In genomic region chrX:16619034-16619929, GRCm38 (mm10) we compare ENCODE assay signal across 8 mouse cellular contexts. TPM values are rescaled to one million over a fixed set of nuclear protein-coding genes. Genes with fewer than 3 reads are reported as not detected.
DNase-seq lines count a peak whose midpoint lies in the region; ATAC-seq lines count a peak whose summit lies in the region.

Gene Maoa, plus strand, starts transcription at chrX:16619698.

- H3K4me1 ChIP-seq in hindbrain, embryonic 12.5 days: no peaks in the 10 kb centered on the region
- no peaks in the 10 kb centered on the region for H3K4me1 ChIP-seq in lung, embryonic 15.5 days

- ATAC-seq in hindbrain, embryonic 12.5 days (ENCODE audit: low FRiP score): peak; percentile 80
- peak; percentile 93 for ATAC-seq in lung, embryonic 15.5 days (ENCODE audit: borderline replicate concordance, extremely low read depth, low FRiP score, low TSS enrichment)

- no peaks in the 10 kb centered on the region for H3K36me3 ChIP-seq in hindbrain, embryonic 12.5 days
- H3K36me3 ChIP-seq in lung, embryonic 15.5 days: no peaks in the 10 kb centered on the region

- H3K27ac ChIP-seq in hindbrain, embryonic 12.5 days: peak within 1 kb of the TSS; percentile 62; the same call in 1 of the 2 replicates
- peak within 1 kb of the TSS; percentile 74 for H3K27ac ChIP-seq in lung, embryonic 15.5 days

- WGBS in hindbrain, embryonic 12.5 days: 23% methylated on average over 33 of the region's 33 CpGs
- WGBS in lung, embryonic 15.5 days: 11% methylated on average over 33 of the region's 33 CpGs

- no peaks in the 10 kb centered on the region for H3K9me3 ChIP-seq in hindbrain, embryonic 12.5 days (replicated peaks)
- no peaks in the 10 kb centered on the region for H3K9me3 ChIP-seq in lung, embryonic 15.5 days

- peak within 1 kb of the TSS; percentile 48 for H3K4me3 ChIP-seq in hindbrain, embryonic 12.5 days
- peak within 1 kb of the TSS; percentile 54 for H3K4me3 ChIP-seq in lung, embryonic 15.5 days

- DNase-seq in T-cell, adult 2 months (ENCODE audit: low spot score): peak; percentile 13
- DNase-seq in cerebellum, adult 9-11 months: peak; percentile 82
- DNase-seq in frontal cortex, postnatal 14 days (ENCODE audit: low spot score in 2 of 2): peak; percentile 66 to 67
- DNase-seq in layer of hippocampus, adult 9-11 months: peak; percentile 87
- peak; percentile 20 for DNase-seq in ovary, postnatal 10 days (ENCODE audit: low spot score)
- peak; percentile 49 for DNase-seq in thymus, postnatal 14 days

- peak within 1 kb of the TSS; percentile 54 for H3K9ac ChIP-seq in hindbrain, embryonic 12.5 days
- peak within 1 kb of the TSS; percentile 65 for H3K9ac ChIP-seq in lung, embryonic 15.5 days

- H3K27me3 ChIP-seq in hindbrain, embryonic 12.5 days: no peaks in the 10 kb centered on the region
- H3K27me3 ChIP-seq in lung, embryonic 15.5 days: no peaks in the 10 kb centered on the region

- H3K4me2 ChIP-seq in hindbrain, embryonic 12.5 days (replicated peaks): peak within 1 kb of the TSS; percentile 63
- peak within 1 kb of the TSS; percentile 78 for H3K4me2 ChIP-seq in lung, embryonic 15.5 days

RNA-seq across cellular contexts. Expression of gene Maoa, which starts in this region (rescaled TPM):
- polyA plus RNA-seq in hindbrain, embryonic 12.5 days (2016; fragmentation: Nextera tagmentation; extraction: Ambion mirVana): 13.0 and 14.4 TPM in 2 replicates
- polyA plus RNA-seq in lung, embryonic 15.5 days (2015; fragmentation: Nextera tagmentation; extraction: Ambion mirVana): 39.1 and 39.7 TPM in 2 replicates

Comparison
In these comparisons a context has a peak if more than half of its experiments do, and no peak if none do; other contexts are left out.
1. Peak in every context shown above with its lines: DNase-seq, ATAC-seq, H3K4me3 ChIP-seq and H3K27ac ChIP-seq.
2. DNase-seq: peak in every context shown above with its lines; median percentile 87 in layer of hippocampus, adult 9-11 months; 82 in cerebellum, adult 9-11 months; 66 in frontal cortex, postnatal 14 days; 49 in thymus, postnatal 14 days; 20 in ovary, postnatal 10 days; 13 in T-cell, adult 2 months.